Mouse (Mus musculus) ovary, adult 18-20 months (tissue): ENCODE results near the gene Maco1.

Experiments used
- DNase-seq: peaks from one replicate; pipeline ENCODE4 v3.0.0; 2022; ENCODE audit warnings: low spot score, mixed read lengths

Maco1 gene

GRCm38 (mm10) chr4:134853259-134853636 lies at the start of gene Maco1:
Gene Maco1 (minus strand): TSS chr4:134853345.
- DNase-seq, result peak; percentile 97

- DNase-seq, result no peak
Measured at GRCm38 (mm10) chr4:134901126-134901525, 48.0 kb upstream of the Maco1 start.

GRCm38 (mm10) chr4:134897256-134897655 lies 44.1 kb upstream of the Maco1 start:
- DNase-seq, result no peak

GRCm38 (mm10) chr4:134892096-134892495 lies 39.0 kb upstream of the Maco1 start:
- DNase-seq, result no peak

GRCm38 (mm10) chr4:134884364-134884763 lies 31.2 kb upstream of the Maco1 start:
- DNase-seq, result no peak

GRCm38 (mm10) chr4:134883808-134884207 lies 30.7 kb upstream of the Maco1 start:
- no peak for DNase-seq

- DNase-seq, result no peak
Measured at GRCm38 (mm10) chr4:134883266-134883665, 30.1 kb upstream of the Maco1 start.

- no peak for DNase-seq
Measured at GRCm38 (mm10) chr4:134880041-134880440, 26.9 kb upstream of the Maco1 start.

- DNase-seq, result peak; percentile 25
Measured at GRCm38 (mm10) chr4:134879410-134879981, 26.4 kb upstream of the Maco1 start.

GRCm38 (mm10) chr4:134876171-134876570 lies 23.0 kb upstream of the Maco1 start:
- DNase-seq, result no peak

- DNase-seq, result no peak
Measured at GRCm38 (mm10) chr4:134871950-134872349, 18.8 kb upstream of the Maco1 start.

- no peak for DNase-seq
Measured at GRCm38 (mm10) chr4:134871477-134871876, 18.3 kb upstream of the Maco1 start.

GRCm38 (mm10) chr4:134869815-134870375 lies 16.8 kb upstream of the Maco1 start:
- no peak for DNase-seq

- no peak for DNase-seq
Measured at GRCm38 (mm10) chr4:134869068-134869730, 16.1 kb upstream of the Maco1 start.

- DNase-seq, result no peak
Measured at GRCm38 (mm10) chr4:134868490-134868889, 15.3 kb upstream of the Maco1 start.

GRCm38 (mm10) chr4:134868065-134868464 lies 14.9 kb upstream of the Maco1 start:
- no peak for DNase-seq

GRCm38 (mm10) chr4:134867661-134868060 lies 14.5 kb upstream of the Maco1 start:
- no peak for DNase-seq

- no peak for DNase-seq
Measured at GRCm38 (mm10) chr4:134867213-134867612, 14.1 kb upstream of the Maco1 start.

GRCm38 (mm10) chr4:134865789-134866188 lies 12.6 kb upstream of the Maco1 start:
- no peak for DNase-seq

- no peak for DNase-seq
Measured at GRCm38 (mm10) chr4:134865340-134865739, 12.2 kb upstream of the Maco1 start.

GRCm38 (mm10) chr4:134863937-134864729 lies 11.0 kb upstream of the Maco1 start, which contains the start of gene Rhd:
Gene Rhd (plus strand): TSS chr4:134864536.
- no peak for DNase-seq

GRCm38 (mm10) chr4:134862996-134863395 lies 9.9 kb upstream of the Maco1 start:
- no peak for DNase-seq

- DNase-seq, result no peak
Measured at GRCm38 (mm10) chr4:134861884-134862283, 8.7 kb upstream of the Maco1 start.
